Mouse (Mus musculus): ENCODE results near the gene Slc35a3.

DNA sequence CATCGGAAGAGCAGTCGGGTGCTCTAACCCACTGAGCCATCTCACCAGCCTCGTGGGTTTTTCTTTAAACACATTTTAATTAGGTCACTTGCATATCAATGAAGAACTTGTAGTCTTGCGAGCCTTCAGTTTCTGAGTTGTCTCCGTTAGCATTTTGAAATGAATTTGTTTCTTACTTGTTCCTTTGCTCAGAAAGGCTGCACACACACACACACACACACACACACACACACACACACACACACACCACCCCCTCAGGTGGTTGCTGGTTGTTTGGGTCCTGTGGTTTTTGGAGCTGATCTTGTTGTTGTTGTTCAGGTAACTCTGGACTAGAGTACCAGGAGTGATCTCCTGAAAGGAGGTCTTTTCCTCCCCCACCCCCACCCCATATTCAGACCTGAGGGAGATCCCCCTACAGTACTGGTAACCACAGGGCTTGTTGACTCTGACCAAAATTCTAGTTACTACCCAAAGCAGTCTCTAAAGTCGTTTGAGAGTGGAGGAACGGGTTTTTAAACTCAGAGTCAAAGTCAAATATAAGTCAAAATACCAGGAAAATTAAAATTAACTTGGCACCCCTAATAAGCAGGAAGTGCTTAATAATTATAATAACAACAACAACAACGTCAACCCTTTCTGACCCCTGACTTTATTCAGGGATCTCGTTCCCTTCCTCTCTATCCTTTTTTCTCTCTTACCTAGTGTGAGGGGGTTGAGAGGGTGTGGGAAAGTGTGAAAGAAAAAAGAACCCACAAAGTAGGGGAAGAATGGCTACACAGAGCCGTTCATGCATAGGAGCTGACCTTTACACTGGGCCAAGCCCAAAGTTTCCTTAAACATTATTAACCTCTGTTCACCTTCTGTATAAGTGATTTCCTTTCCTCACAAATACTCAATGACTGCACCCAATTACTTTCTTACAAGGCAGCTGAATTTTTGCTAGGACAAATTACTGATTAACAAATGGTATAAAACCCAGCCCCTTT, 11.2 kb upstream of the Slc35a3 start:
- TF ChIP-seq CTCF (IDR thresholded peaks at IDR 0.05; ENCODE audit: borderline replicate concordance, insufficient read depth, low read depth, low read length) (no peak), POLR2A (IDR thresholded peaks at IDR 0.05; ENCODE audit: borderline replicate concordance, insufficient read depth, low read length) (no peak)

Data from cerebellum, adult 2 months (tissue).